Mouse (Mus musculus) spleen, embryonic (tissue): ENCODE measurements at regions not wholly inside any gene's neighbourhood (a gene's known extent, or its start where the extent isn't known, plus 50 kb on each side); places are given as distances from the start of the nearest gene placed in this dataset.

Source experiments
- CTCF ChIA-PET: fragments of 350-600 bp; sonication (Branson Sonifier 250); formaldehyde crosslinking; loops from one replicate; lab custom pipeline; 2022; lab: Charles Lee

DNA sequence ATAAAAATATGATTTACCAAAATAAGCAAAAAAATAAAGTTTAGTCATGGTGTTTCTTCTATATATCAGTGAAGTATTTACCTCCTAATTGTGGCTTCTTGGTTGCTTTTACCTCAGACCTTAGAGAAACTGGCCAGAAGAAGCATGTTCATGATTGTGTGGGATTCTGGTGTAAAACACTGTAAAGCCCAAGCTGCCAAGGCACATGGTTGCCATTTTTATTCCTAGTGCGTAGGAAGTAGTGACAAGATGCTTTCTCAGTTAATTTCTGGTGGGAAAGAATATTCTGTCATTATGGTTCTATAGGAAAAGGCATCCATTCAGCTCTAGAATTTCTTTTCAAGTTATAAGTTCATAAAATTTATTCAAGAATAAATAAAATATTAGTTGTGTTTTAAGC lies 805.2 kb downstream of the Olfm4 start:
- CTCF ChIA-PET, result interaction anchor here (0.7 kb wide), 1 partner anchor 13 kb away, joined by 3 read pairs; no protein-coding TSS in a partner anchor

DNA sequence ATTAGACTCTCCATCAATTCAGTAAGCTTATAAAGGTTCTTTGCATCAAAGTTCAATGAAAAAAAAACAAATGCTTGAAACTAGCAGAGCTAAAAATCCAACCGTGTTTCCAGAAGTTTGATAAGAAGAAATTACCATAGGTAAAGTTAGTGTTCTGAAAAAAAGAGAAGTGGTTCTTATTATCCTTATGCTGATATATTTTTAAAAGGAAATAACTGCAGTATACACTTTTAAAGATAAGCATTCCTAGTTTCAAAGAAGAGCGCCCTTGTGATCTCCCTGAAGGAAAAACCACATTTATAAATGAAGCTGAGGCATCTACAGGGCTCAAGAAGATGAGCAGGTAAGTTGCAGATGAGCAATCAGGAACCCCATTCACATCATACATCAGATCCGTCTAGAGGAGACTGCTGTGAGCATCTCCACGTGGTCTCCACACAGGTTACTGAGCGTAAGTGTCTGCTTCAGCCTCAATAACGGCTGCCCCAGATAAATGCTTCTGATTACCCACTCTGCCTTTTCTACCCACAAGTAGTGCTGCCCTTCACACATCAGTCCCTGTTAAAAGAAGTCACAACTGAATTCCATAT lies 815.6 kb downstream of the Olfm4 start:
- CTCF ChIA-PET, result no interaction called here

DNA sequence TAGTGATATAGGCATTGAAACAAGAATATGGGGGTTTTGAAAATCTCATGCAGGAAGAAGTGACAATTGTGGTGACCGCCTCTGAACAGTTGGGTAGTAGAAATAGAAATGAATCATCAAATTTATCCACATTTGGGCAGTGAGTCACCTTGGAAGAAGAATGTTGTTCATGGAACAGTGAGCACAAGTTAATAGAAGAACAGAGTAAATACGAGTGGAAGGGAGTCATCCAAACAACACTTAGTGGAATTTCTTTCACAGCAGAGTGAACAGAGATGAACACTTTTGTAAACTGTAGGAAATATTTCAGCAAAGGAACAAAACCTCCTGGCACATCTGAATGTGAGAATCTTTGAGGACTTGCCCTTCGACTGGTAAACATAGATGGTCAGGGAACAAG lies 846.6 kb downstream of the Olfm4 start:
- CTCF ChIA-PET, result no interaction called here

DNA sequence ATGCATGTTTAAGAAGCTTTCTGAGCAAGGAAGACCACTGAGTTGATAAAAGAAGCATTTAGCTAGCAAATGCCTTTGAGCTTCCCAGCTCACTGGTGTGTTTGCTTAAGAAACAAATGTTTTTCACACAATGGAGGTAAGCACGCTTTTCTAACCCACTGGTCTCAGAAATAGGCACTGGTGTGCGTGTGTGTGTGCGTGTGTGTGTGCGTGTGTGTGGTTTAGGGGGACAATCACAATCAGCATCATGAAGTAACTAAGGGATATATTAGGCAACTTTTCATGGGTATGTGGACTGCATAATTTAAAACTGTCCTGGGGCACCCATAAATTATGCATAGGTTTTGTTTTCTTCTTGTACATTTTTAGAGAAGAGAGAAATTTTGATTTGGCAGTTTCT lies 860.7 kb downstream of the Olfm4 start:
- CTCF ChIA-PET, result no interaction called here

DNA sequence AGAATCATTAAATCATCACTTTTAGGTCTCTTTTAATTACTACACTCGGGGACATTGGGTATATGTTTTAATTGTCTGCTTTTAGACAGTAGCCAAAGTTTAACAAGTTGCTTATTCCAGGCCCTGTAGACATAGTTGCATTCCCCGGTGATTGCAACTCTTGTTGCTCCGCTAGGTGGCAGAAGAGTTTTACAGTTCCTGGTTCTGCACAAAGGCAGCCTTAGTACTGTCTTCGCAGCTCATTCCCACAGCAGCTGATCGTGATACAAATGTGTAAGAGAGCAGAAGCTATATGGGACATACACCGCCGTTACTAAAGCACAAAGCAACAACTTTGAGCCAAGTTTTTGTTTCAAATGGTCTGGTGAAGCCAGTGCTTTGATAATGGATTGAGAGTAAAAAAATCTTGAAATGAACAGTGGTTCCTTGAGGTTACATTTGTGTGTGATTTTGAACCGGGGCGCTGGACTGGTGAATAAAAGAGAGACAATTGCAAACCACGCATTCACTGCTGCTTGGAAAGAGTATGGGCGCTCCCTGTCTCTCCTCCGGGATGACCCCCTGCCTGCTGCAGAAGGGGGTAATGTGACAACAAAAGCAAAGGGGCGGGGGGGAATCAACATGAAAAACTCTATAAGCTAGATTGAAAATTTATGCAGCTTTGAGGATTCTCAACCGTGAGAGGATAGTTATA lies 861.8 kb downstream of the Olfm4 start:
- CTCF ChIA-PET, result no interaction called here

DNA sequence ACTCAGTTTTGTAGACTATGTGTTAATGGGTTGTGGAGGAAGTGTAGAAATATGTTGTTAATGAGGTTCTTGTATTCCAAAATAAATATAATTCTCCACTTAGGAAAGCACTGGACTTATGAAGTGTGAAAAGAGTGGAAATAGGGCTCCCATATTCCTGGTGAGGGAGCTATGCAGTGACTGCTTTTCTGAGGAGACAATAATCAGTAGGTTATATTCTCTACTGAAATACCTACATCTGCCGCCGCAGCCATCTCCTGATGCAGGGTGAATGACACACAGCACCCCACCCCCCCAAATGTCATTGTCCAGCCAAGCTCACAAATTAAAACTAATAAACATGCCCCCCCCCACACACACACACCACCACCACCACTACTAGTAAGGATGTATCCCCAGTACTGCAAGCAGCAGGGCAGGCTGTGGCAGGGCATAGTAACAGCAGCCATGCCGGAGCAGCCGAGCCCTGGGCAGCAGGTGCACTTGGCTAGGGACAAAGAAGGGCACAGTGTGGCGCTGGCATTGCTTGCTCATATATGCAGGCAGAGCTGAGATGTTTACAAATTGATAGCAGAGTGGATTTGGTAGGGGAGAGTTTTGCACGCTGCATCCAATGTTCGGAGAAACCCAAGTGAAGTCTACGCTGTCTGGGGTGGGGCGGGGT lies 862.7 kb downstream of the Olfm4 start:
- CTCF ChIA-PET, result no interaction called here
